Mouse (Mus musculus) cortical plate, adult 2 months (tissue): Measurements from ENCODE around the gene Krcc1.

Experiments
- CTCF ChIP-seq: fragments of 200-500 bp; IDR thresholded peaks from 2 replicates; pipeline ENCODE4 v1.5.1; 2011; ENCODE audit warnings: mild to moderate bottlenecking, control low read depth, low read length; ENCODE audit not compliant: insufficient read depth; ENCODE audit errors: extremely low read depth
- POLR2A ChIP-seq: fragments of 200-500 bp; IDR thresholded peaks from 2 replicates; pipeline ENCODE4 v1.6.1; 2011; ENCODE audit warnings: mild to moderate bottlenecking, low read length, control low read depth; ENCODE audit not compliant: insufficient read depth; ENCODE audit errors: extremely low read depth

DNA sequence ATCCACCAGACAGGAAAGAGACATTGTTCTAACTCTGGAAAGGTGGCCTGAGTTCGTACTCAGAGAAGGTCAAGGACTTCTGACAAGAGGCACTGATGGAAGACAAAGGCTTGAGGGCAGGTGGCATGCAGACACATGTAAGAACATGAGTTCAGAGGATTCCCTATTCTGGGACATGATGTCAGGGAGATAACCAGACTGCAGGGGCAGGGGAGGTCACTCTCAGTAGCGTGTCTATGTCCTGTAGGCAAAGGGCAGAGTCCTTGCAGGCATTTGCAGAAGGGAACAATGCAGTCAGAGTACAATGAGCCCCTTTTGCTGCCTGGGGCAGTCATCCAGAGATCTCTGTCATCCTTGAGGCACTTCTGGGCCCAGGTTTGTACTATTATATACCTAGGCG is 21.9 kb upstream of the Krcc1 start:
- TF ChIP-seq POLR2A (no peak), CTCF (no peak)
